Mouse (Mus musculus) ovary, postnatal 36 days (tissue): Measurements from ENCODE around the gene Gnaz.

ENCODE experiments used
- DNase-seq: peaks from one replicate; pipeline ENCODE4 v3.0.0; 2022; ENCODE audit warnings: low spot score, mixed read lengths

Gnaz gene

GRCm38 (mm10) chr10:75062621-75063020 is 95.6 kb downstream of the Gnaz start:
- no peak for DNase-seq

- no peak for DNase-seq
Measured at GRCm38 (mm10) chr10:75063301-75063965, 96.5 kb downstream of the Gnaz start.

GRCm38 (mm10) chr10:75065691-75066090 is 98.7 kb downstream of the Gnaz start:
- DNase-seq: no peak
